Mouse (Mus musculus) right cerebral cortex, postnatal 4 days (tissue): Measurements from ENCODE around the gene Ccnb1.
"Not testable (repeated sequence)": the region's sequence is repeated elsewhere in the genome, so short reads cannot be mapped to it uniquely, and the experiment has no call there.

Source experiments
- DNase-seq: peaks from one replicate; pipeline ENCODE4 v3.0.0-alpha.2; 2022

The Ccnb1 gene

GRCm38 (mm10) chr13:100755329-100755728, 31.0 kb downstream of the Ccnb1 start:
- DNase-seq: no peak

DNA sequence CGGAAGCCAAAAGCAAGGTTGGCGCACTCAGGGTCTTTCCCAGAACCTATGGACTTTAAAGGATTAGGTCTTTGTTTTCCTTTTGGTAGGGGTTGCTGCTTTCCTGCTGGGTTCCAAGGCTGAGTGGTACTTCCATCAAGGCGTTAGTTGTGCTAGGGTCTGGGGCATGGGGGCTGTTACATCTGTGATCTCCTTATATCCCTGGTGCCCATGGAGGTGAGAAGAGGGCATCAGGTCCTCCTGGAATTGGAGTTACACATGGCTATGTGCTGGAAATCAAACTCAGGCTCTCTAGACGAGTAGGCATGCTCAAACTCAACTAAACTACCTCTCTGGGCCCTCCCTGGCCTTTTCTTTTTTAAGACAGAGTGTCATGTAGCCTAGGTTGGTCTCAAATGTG, 32.2 kb downstream of the Ccnb1 start:
- no peak for DNase-seq

DNA sequence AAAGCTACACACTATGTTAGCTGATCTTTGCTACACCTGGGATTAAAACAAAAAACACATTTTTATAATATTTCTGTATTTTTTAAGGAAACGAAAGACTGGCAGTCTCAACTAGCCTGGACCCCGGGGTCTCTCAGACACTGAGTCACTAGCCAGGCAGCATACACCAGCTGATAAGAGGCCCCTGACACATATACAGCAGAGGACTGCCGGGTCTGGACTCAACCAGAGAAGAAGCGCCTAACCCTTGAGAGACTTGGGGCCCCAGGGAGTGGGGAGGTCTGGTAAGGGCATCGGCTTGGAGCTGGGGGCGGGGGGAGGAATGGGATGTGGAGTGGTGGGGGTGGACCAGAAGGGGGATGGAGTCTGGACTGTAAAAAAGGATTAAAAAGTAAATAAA, 33.4 kb downstream of the Ccnb1 start:
- DNase-seq: no peak

DNA sequence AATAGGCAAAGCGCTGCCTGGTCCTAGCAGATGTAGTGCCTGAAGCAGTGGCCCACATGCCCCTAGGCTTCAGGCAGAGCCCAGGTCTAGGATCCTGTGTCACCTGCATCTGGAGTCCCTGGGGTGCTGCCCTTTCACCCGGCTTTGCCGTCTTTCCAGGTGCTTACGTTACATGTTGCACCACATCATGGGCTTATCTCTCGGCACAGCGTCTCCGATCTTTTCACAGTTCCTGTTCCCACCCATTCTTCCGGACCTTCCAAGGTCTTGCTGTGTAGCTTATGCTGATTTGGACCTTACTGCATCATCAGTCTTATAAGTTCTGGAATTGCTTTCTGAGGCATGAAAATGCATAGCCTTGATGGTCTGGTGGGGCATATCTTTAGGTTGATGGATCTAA, 33.8 kb downstream of the Ccnb1 start:
- no peak for DNase-seq

- DNase-seq: no peak
Observed at GRCm38 (mm10) chr13:100751402-100751801, 35.0 kb downstream of the Ccnb1 start.

DNA sequence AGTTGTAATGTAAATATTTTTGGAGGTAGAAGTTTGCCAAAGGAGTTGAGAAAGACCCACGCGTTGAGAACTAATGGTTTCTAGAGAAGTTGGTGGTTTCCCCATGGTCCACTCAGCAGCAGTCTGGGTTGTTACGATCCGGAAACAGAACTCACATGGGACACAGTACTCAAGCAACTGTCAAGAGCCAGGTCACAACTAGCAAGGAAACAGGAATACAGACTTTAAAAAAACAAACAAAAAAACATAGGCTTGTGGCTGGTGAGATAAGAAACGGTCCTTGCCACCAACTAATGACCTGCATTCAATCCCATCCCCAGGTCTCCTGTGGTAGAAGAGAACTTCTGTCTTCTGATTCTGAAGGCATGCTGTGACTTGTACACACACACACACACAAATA, 35.6 kb downstream of the Ccnb1 start:
- DNase-seq: no peak

- no peak for DNase-seq
Observed at GRCm38 (mm10) chr13:100748638-100749037, 37.7 kb downstream of the Ccnb1 start.

DNA sequence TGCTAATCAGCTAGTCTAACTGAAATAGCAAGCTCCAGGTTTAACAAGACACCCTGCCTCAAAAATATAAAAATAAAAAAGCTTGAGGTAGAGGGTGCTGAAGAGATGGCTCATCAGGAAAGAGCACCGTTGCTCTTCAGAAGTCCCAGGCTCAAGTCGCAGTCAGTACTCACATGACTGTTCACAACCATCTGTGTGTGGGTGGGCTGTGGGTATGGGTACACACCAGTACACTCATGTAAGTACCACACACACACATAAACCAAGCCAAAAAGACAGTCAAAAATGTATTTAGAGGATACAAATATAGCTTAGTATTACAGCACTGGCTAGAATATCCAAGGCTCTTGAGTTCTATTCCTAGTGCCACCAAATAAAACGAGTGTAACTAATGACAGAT, 40.3 kb downstream of the Ccnb1 start:
- DNase-seq: no peak

- peak; percentile 78 for DNase-seq
Observed at GRCm38 (mm10) chr13:100744036-100744744, 42.2 kb downstream of the Ccnb1 start, which contains the start of gene Mrps36. Mrps36 (minus strand) TSS chr13:100744659.

GRCm38 (mm10) chr13:100743346-100744035, 42.9 kb downstream of the Ccnb1 start:
- DNase-seq: no peak

GRCm38 (mm10) chr13:100742831-100743230, 43.5 kb downstream of the Ccnb1 start:
- DNase-seq: no peak

DNA sequence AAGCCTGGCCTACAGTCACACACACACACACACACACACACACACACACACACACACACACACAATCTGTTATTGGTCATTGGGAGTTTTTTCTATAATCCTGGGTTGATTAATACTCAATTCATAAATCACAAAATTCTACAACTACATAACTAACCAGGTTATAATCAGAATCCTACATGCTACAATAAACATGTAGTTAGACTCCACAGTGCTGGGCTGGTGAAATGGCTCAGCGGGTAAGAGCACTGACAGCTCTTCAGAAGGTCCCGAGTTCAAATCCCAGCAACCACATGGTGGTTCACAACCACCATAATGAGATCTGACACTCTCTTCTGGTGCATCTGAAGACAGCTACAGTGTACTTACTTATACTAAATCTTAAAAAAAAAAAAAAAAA, 53.6 kb downstream of the Ccnb1 start:
- no peak for DNase-seq

GRCm38 (mm10) chr13:100731462-100732046, 54.8 kb downstream of the Ccnb1 start:
- not testable (repeated sequence) for DNase-seq

DNA sequence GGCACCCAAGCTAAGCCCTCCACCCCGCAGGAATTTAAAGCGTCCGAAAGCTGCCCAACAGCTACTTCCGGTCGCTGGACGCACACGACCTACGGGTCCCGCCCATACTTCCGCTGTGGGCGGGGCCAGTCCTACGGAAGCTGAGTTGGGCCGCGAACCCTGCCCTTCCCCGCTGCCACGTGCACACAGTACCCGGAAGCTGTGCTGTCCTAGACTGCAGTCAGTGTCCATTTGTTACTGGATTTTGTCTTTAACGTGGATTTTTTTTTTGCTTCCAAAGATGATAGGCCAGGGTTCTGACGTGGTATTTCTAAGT, 55.6 kb downstream of the Ccnb1 start, which contains the start of gene Cdk7:
Gene Cdk7 (minus strand): TSS at position 79 of the 316 bp plus-strand sequence.
- peak; percentile 88 for DNase-seq

DNA sequence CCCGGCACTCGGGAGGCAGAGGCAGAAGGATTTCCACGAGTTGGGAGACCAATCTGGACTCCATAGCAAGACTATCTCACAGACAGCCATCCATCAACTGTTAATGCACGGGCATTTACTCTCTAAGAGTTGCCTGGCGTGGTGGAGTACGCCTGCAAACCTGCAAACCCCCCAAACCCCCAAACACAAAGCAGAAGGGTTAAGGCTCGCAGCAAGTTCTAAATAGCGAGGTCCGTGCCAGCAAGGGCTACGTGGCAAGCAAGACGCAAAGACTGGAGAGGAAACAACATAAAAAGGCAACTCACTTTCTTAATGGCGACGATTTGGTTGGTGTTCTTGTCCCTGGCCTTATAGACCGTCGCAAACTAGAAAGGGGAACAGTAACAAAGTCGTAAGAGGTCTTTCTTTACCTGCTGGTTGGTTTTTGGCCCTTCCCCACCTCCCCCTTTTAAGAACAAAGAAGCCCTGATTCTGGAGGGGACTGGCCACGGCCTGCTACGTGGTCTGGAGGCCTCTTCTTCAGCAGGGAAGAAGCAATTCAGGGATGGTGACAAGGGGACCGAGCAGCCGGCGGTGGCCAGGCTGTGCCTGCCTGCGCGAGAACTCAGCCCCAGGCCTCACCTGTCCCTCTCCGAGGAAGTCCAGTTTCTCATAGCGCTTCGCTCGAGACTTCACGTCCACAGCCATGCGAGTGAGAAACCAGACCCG, 56.1 kb downstream of the Ccnb1 start:
- DNase-seq: no peak
